Mouse (Mus musculus) kidney, postnatal 4 days (tissue): ENCODE results near the gene Asnsd1.
"Not testable (repeated sequence)": the region's sequence is repeated elsewhere in the genome, so short reads cannot be mapped to it uniquely, and the experiment has no call there.

ENCODE experiments used
- DNase-seq, 2 experiments: peaks; one replicate each; pipeline ENCODE4 v3.0.0; 2021; ENCODE audit warnings: mixed read lengths in 2 of 2

Asnsd1 gene

GRCm38 (mm10) chr1:53352327-53353261, at the start of gene Asnsd1, which contains the start of the genes Asdurf and Gm28551:
Gene Asnsd1, minus strand, starts transcription at chr1:53352752.
Gene Asdurf, minus strand, starts transcription at chr1:53352619.
Gene Gm28551, minus strand, starts transcription at chr1:53352667.
- DNase-seq: peak; percentile 97

- peak; percentile 22 to 26 for DNase-seq
Measured at GRCm38 (mm10) chr1:53393936-53394760, 41.6 kb upstream of the Asnsd1 start.

GRCm38 (mm10) chr1:53388762-53389161, 36.2 kb upstream of the Asnsd1 start:
- no peak for DNase-seq

GRCm38 (mm10) chr1:53384085-53384688, 31.6 kb upstream of the Asnsd1 start:
- no peak for DNase-seq

GRCm38 (mm10) chr1:53377731-53378130, 25.2 kb upstream of the Asnsd1 start:
- DNase-seq: no peak

- not testable (repeated sequence) for DNase-seq
Measured at GRCm38 (mm10) chr1:53375965-53376364, 23.4 kb upstream of the Asnsd1 start.

- no peak for DNase-seq
Measured at GRCm38 (mm10) chr1:53358988-53359387, 6.4 kb upstream of the Asnsd1 start.

- DNase-seq: no peak
Measured at GRCm38 (mm10) chr1:53341071-53341470, 11.5 kb downstream of the Asnsd1 start.

- DNase-seq: not testable (repeated sequence)
Measured at GRCm38 (mm10) chr1:53337403-53337802, 15.1 kb downstream of the Asnsd1 start.

GRCm38 (mm10) chr1:53335465-53335864, 17.1 kb downstream of the Asnsd1 start:
- DNase-seq: no peak

- DNase-seq: not testable (repeated sequence)
Measured at GRCm38 (mm10) chr1:53333527-53333926, 19.0 kb downstream of the Asnsd1 start.

GRCm38 (mm10) chr1:53324827-53325494, 27.6 kb downstream of the Asnsd1 start:
- no peak for DNase-seq

- DNase-seq: no peak
Measured at GRCm38 (mm10) chr1:53324277-53324676, 28.3 kb downstream of the Asnsd1 start.

- DNase-seq: no peak
Measured at GRCm38 (mm10) chr1:53323254-53323653, 29.3 kb downstream of the Asnsd1 start.

- DNase-seq: no peak
Measured at GRCm38 (mm10) chr1:53321662-53322344, 30.7 kb downstream of the Asnsd1 start.

- peak; percentile 90 to 94 for DNase-seq
Measured at GRCm38 (mm10) chr1:53312989-53313967, 39.3 kb downstream of the Asnsd1 start, which contains the start of gene Osgepl1. Gene Osgepl1, plus strand, starts transcription at chr1:53313624.

- DNase-seq: no peak
Measured at GRCm38 (mm10) chr1:53300506-53300905, 52.0 kb downstream of the Asnsd1 start.

GRCm38 (mm10) chr1:53296581-53297383, 55.8 kb downstream of the Asnsd1 start, which contains the start of the genes Pms1, Ormdl1 and Gm28778:
Gene Pms1, minus strand, starts transcription at chr1:53297018.
Gene Ormdl1, plus strand, starts transcription at chr1:53297095.
Gene Gm28778, plus strand, starts transcription at chr1:53297111.
- peak; percentile 96 to 97 for DNase-seq
